Comparison of ENCODE assay signal across 9 mouse cellular contexts in genomic region chr12:104472218-104472525, GRCm38 (mm10). TPM values are rescaled to one million over a fixed set of nuclear protein-coding genes. Genes with fewer than 3 reads are reported as not detected.
DNase-seq lines count a peak whose midpoint lies in the region; ATAC-seq lines count a peak whose summit lies in the region.
"Had no signal": no experiment of that assay in that cellular context is flagged by ENCODE, and none has a peak within 500 bp of the region (broad histone marks: within the 10 kb centered on the region; RNA-seq: fewer than 3 reads in every experiment).

No protein-coding gene starts in this region.

- no peak for ATAC-seq in neural tube, embryonic 11.5 days (ENCODE audit: insufficient read depth, low FRiP score, low TSS enrichment)
- no peak for ATAC-seq in liver, embryonic 12.5 days

- peak overlapping the region; percentile 45 for H3K4me3 ChIP-seq in neural tube, embryonic 11.5 days (ENCODE audit: low read depth, low read length)
- no peak overlapping the region for H3K4me3 ChIP-seq in liver, embryonic 12.5 days

- H3K27me3 ChIP-seq in neural tube, embryonic 11.5 days (ENCODE audit: control insufficient read depth, insufficient read depth, low read length), result peaks cover 83% of the 10 kb centered on the region
- H3K27me3 ChIP-seq in liver, embryonic 12.5 days (replicated peaks), result peaks cover 97% of the 10 kb centered on the region

- DNase-seq in adrenal gland, postnatal 25 days, result peak; percentile 11
- no peak for DNase-seq in adrenal gland, adult 2 months
- DNase-seq in neural tube, embryonic 11.5 days (ENCODE audit: low spot score), result no peak
- DNase-seq in neural tube, embryonic 10.5 days (ENCODE audit: extremely low spot score, low spot score), result no peak
- no peak for DNase-seq in Muller cell, postnatal 12 days (ENCODE audit: inconsistent ontology term)
- DNase-seq in cerebellum, adult 11-12 months, result no peak
- no peak for DNase-seq in spleen, postnatal 14 days (ENCODE audit: low spot score in 2 of 2)

- no peak overlapping the region for H3K9ac ChIP-seq in neural tube, embryonic 11.5 days (ENCODE audit: low read length)
- H3K9ac ChIP-seq in liver, embryonic 12.5 days, result no peak overlapping the region

- H3K4me1 ChIP-seq in neural tube, embryonic 11.5 days (ENCODE audit: control insufficient read depth, insufficient read depth, low read length), result peaks cover 17% of the 10 kb centered on the region
- H3K4me1 ChIP-seq in liver, embryonic 12.5 days, result 0 out of 2 replicates have a peak, but pooled peaks cover 7% of the 10 kb centered on the region

- H3K9me3 ChIP-seq in neural tube, embryonic 11.5 days (ENCODE audit: control insufficient read depth, low read length), result no peaks in the 10 kb centered on the region
- no peaks in the 10 kb centered on the region for H3K9me3 ChIP-seq in liver, embryonic 12.5 days (replicated peaks)

- H3K27ac ChIP-seq in neural tube, embryonic 11.5 days (ENCODE audit: low read depth, low read length), result no peak overlapping the region
- no peak overlapping the region for H3K27ac ChIP-seq in liver, embryonic 12.5 days

- WGBS in neural tube, embryonic 11.5 days, result 2% methylated on average over 22 of the region's 25 CpGs
- 2% methylated on average over 25 of the region's 25 CpGs for WGBS in liver, embryonic 12.5 days (ENCODE audit: insufficient replicate concordance)

- H3K4me2 ChIP-seq in neural tube, embryonic 11.5 days (ENCODE audit: low read depth), result peak overlapping the region; percentile 6; the same call in 1 of the 2 replicates
- H3K4me2 ChIP-seq in liver, embryonic 12.5 days, result 0 out of 2 replicates have a peak overlapping the region, but pooled peaks have one; percentile 64

- no peaks in the 10 kb centered on the region for H3K36me3 ChIP-seq in neural tube, embryonic 11.5 days (ENCODE audit: control insufficient read depth, insufficient read depth, low read length)
- no peaks in the 10 kb centered on the region for H3K36me3 ChIP-seq in liver, embryonic 12.5 days

RNA-seq across cellular contexts. Expression of gene Gsc, which starts 1.0 kb away (rescaled TPM):
- total RNA-seq in adrenal gland, postnatal 25 days (2021), result not detected in 2 replicates
- total RNA-seq in adrenal gland, adult 2 months (2021), result not detected
- 0.08 and 0.32 TPM in 2 replicates for polyA plus RNA-seq in adrenal gland, adult 2 months (2012; rRNA removed)
- 0.38 and 0.54 TPM in 2 replicates for polyA plus RNA-seq in neural tube, embryonic 11.5 days (2014; fragmentation: Nextera tagmentation; extraction: Ambion mirVana)
- polyA plus RNA-seq in liver, embryonic 12.5 days (2016; fragmentation: Nextera tagmentation; extraction: Ambion mirVana), result 0.13 TPM in 1 of 2 replicates, not detected in the other
- polyA plus RNA-seq: cortical plate, adult 2 months had no signal
